Mouse (Mus musculus): ENCODE results near the gene Ltv1. TPM values are rescaled to one million over a fixed set of nuclear protein-coding genes. Genes with fewer than 3 reads are reported as not detected.

Gene Ltv1
- polyA plus RNA-seq, 1 experiment, result 13.7 TPM

- Histone ChIP-seq H3K4me1 (replicated peaks; ENCODE audit: control insufficient read depth, insufficient read depth, low read length) (no peaks in the 10 kb centered on the region), H3K36me3 (ENCODE audit: control insufficient read depth, insufficient read depth, low read length) (peaks cover 38% of the 10 kb centered on the region), H3K4me3 (ENCODE audit: control insufficient read depth, insufficient read depth, low read length) (no peak overlapping the region), H3K27ac (ENCODE audit: control insufficient read depth, insufficient read depth, low read length) (no peak overlapping the region), H3K27me3 (ENCODE audit: control insufficient read depth, insufficient read depth, low read length) (no peaks in the 10 kb centered on the region)
- no peak for TF ChIP-seq POLR2A (IDR thresholded peaks at IDR 0.05; ENCODE audit: control insufficient read depth, extremely low read depth, insufficient read depth, low read length, poor library complexity)
- no peak for TF ChIP-seq CTCF (IDR thresholded peaks at IDR 0.05; ENCODE audit: borderline replicate concordance, control insufficient read depth, extremely low read depth, insufficient read depth, low read length, poor library complexity)
- DNase-seq, result no peak
- WGBS, result 63% methylated on average over 4 of the region's 4 CpGs
Measured at GRCm38 (mm10) chr10:13184170-13184766, 8.7 kb downstream of the Ltv1 start.

DNA sequence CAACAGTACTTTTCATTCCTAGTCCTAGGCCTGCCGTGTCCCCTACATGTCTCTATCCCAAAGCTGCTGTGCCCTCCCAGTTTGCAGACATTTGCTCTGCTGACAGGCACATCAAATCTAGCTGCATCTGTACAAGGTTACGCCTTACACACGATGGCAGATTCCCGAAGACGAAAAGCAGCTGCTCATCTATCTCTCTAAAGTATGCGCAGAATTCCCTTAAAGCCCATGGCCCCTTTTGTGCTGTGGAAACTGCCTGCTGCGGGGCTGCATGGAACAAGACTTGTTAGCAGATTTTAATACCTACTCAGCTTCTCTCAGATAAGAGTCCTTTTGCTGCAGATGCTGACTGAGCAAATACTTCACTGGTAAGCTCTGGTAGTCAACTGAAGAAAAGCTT lies 12.8 kb downstream of the Ltv1 start:
- no peak for DNase-seq
- H3K27ac ChIP-seq (ENCODE audit: control insufficient read depth, insufficient read depth, low read length), result no peak overlapping the region
- no peak for TF ChIP-seq CTCF (IDR thresholded peaks at IDR 0.05; ENCODE audit: borderline replicate concordance, control insufficient read depth, extremely low read depth, insufficient read depth, low read length, poor library complexity)
- TF ChIP-seq POLR2A (IDR thresholded peaks at IDR 0.05; ENCODE audit: control insufficient read depth, extremely low read depth, insufficient read depth, low read length, poor library complexity), result no peak
- H3K27me3 ChIP-seq (ENCODE audit: control insufficient read depth, insufficient read depth, low read length), result no peaks in the 10 kb centered on the region
- WGBS, result 95% methylated on average over 7 of the region's 7 CpGs
- H3K4me1 ChIP-seq (replicated peaks; ENCODE audit: control insufficient read depth, insufficient read depth, low read length), result no peaks in the 10 kb centered on the region
- no peak overlapping the region for H3K4me3 ChIP-seq (ENCODE audit: control insufficient read depth, insufficient read depth, low read length)
- peaks cover 52% of the 10 kb centered on the region for H3K36me3 ChIP-seq (ENCODE audit: control insufficient read depth, insufficient read depth, low read length)

- TF ChIP-seq POLR2A (IDR thresholded peaks at IDR 0.05; ENCODE audit: control insufficient read depth, extremely low read depth, insufficient read depth, low read length, poor library complexity) (no peak), CTCF (IDR thresholded peaks at IDR 0.05; ENCODE audit: borderline replicate concordance, control insufficient read depth, extremely low read depth, insufficient read depth, low read length, poor library complexity) (no peak)
- Histone ChIP-seq H3K4me1 (replicated peaks; ENCODE audit: control insufficient read depth, insufficient read depth, low read length) (no peaks in the 10 kb centered on the region), H3K27me3 (ENCODE audit: control insufficient read depth, insufficient read depth, low read length) (no peaks in the 10 kb centered on the region), H3K36me3 (ENCODE audit: control insufficient read depth, insufficient read depth, low read length) (peaks cover 43% of the 10 kb centered on the region), H3K4me3 (ENCODE audit: control insufficient read depth, insufficient read depth, low read length) (no peak within 1 kb of the TSS), H3K27ac (ENCODE audit: control insufficient read depth, insufficient read depth, low read length) (no peak within 1 kb of the TSS)
- DNase-seq, result no peak
- WGBS, result 95% methylated on average over 7 of the region's 7 CpGs
Measured at GRCm38 (mm10) chr10:13177973-13178624, 14.9 kb downstream of the Ltv1 start, which contains the start of gene Zc2hc1b. Gene Zc2hc1b (minus strand): TSS chr10:13178023.

DNA sequence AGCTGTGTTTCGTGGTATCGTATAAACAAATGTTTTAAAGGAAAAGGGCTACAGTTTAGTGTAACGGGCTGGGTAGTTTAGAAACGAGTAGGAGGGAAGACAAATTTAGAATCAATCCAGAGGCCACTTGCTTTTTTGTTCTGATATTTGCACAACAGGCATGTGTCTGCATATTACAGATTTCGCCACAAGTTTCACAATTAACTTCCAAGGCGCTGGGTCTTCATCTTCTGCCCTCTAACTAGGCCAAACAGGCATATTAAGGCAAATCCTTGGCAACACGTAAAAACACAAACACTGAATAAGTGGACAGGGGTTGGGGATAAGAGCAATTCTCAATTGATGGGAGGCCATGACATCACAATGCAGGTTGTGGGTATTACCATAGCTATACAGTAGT lies 17.1 kb downstream of the Ltv1 start:
- no peak for DNase-seq
- Histone ChIP-seq H3K4me3 (ENCODE audit: control insufficient read depth, insufficient read depth, low read length) (no peak overlapping the region), H3K36me3 (ENCODE audit: control insufficient read depth, insufficient read depth, low read length) (peaks cover 30% of the 10 kb centered on the region), H3K27me3 (ENCODE audit: control insufficient read depth, insufficient read depth, low read length) (no peaks in the 10 kb centered on the region), H3K4me1 (replicated peaks; ENCODE audit: control insufficient read depth, insufficient read depth, low read length) (peaks cover 10% of the 10 kb centered on the region), H3K27ac (ENCODE audit: control insufficient read depth, insufficient read depth, low read length) (no peak overlapping the region)
- TF ChIP-seq POLR2A (IDR thresholded peaks at IDR 0.05; ENCODE audit: control insufficient read depth, extremely low read depth, insufficient read depth, low read length, poor library complexity) (no peak), CTCF (IDR thresholded peaks at IDR 0.05; ENCODE audit: borderline replicate concordance, control insufficient read depth, extremely low read depth, insufficient read depth, low read length, poor library complexity) (no peak)
- 97% methylated on average over 7 of the region's 7 CpGs for WGBS

DNA sequence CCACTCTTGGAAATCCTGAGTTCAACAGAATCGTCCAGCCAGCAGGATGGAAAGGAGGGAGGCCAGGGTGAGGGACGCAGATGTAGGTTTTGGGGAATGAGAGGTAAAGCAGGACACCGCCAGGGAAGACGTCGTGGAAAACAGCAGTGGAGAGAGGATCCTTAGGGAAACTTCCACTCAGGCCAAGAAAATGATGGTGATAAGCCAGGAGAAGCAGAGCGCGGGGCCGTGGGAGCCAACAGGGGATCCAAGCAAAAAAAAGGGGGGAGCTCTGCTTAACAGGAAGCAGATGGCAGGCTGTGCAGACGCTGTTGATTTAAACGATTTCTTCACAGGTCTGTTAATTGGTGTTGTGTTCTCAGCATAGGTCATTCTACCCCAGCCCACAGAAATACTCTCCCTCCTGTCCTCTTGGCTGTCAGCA lies 20.2 kb downstream of the Ltv1 start:
- peaks cover 3% of the 10 kb centered on the region for H3K36me3 ChIP-seq (ENCODE audit: control insufficient read depth, insufficient read depth, low read length)
- H3K27me3 ChIP-seq (ENCODE audit: control insufficient read depth, insufficient read depth, low read length), result no peaks in the 10 kb centered on the region
- WGBS, result 43% methylated on average over 10 of the region's 10 CpGs
- H3K4me1 ChIP-seq (replicated peaks; ENCODE audit: control insufficient read depth, insufficient read depth, low read length), result peaks cover 12% of the 10 kb centered on the region
- no peak for DNase-seq
- H3K4me3 ChIP-seq (ENCODE audit: control insufficient read depth, insufficient read depth, low read length), result no peak overlapping the region
- TF ChIP-seq POLR2A (IDR thresholded peaks at IDR 0.05; ENCODE audit: control insufficient read depth, extremely low read depth, insufficient read depth, low read length, poor library complexity) (no peak), CTCF (IDR thresholded peaks at IDR 0.05; ENCODE audit: borderline replicate concordance, control insufficient read depth, extremely low read depth, insufficient read depth, low read length, poor library complexity) (no peak)
- no peak overlapping the region for H3K27ac ChIP-seq (ENCODE audit: control insufficient read depth, insufficient read depth, low read length)

- peaks cover 12% of the 10 kb centered on the region for H3K4me1 ChIP-seq (replicated peaks; ENCODE audit: control insufficient read depth, insufficient read depth, low read length)
- 59% methylated on average over 2 of the region's 2 CpGs for WGBS
- H3K36me3 ChIP-seq (ENCODE audit: control insufficient read depth, insufficient read depth, low read length), result no peaks in the 10 kb centered on the region
- no peak for DNase-seq
- TF ChIP-seq POLR2A (IDR thresholded peaks at IDR 0.05; ENCODE audit: control insufficient read depth, extremely low read depth, insufficient read depth, low read length, poor library complexity) (no peak), CTCF (IDR thresholded peaks at IDR 0.05; ENCODE audit: borderline replicate concordance, control insufficient read depth, extremely low read depth, insufficient read depth, low read length, poor library complexity) (no peak)
- H3K27ac ChIP-seq (ENCODE audit: control insufficient read depth, insufficient read depth, low read length), result no peak overlapping the region
- H3K4me3 ChIP-seq (ENCODE audit: control insufficient read depth, insufficient read depth, low read length), result no peak overlapping the region
- H3K27me3 ChIP-seq (ENCODE audit: control insufficient read depth, insufficient read depth, low read length), result no peaks in the 10 kb centered on the region
Measured at GRCm38 (mm10) chr10:13171461-13171860, 21.5 kb downstream of the Ltv1 start.

Data from thymus, adult 2 months (tissue).